Mouse (Mus musculus) cortical plate, adult 2 months (tissue): ENCODE measurements around the gene Bmper.

Experiments used
- CTCF ChIP-seq: fragments of 200-500 bp; IDR thresholded peaks from 2 replicates; pipeline ENCODE4 v1.5.1; 2011; ENCODE audit warnings: mild to moderate bottlenecking, control low read depth, low read length; ENCODE audit not compliant: insufficient read depth; ENCODE audit errors: extremely low read depth
- POLR2A ChIP-seq: fragments of 200-500 bp; IDR thresholded peaks from 2 replicates; pipeline ENCODE4 v1.6.1; 2011; ENCODE audit warnings: mild to moderate bottlenecking, low read length, control low read depth; ENCODE audit not compliant: insufficient read depth; ENCODE audit errors: extremely low read depth

- TF ChIP-seq POLR2A (no peak), CTCF (no peak)
Observed at GRCm38 (mm10) chr9:23368124-23368523, 145.2 kb downstream of the Bmper start.
